Comparison of ENCODE assay signal across 8 mouse cellular contexts in the genomic region with DNA sequence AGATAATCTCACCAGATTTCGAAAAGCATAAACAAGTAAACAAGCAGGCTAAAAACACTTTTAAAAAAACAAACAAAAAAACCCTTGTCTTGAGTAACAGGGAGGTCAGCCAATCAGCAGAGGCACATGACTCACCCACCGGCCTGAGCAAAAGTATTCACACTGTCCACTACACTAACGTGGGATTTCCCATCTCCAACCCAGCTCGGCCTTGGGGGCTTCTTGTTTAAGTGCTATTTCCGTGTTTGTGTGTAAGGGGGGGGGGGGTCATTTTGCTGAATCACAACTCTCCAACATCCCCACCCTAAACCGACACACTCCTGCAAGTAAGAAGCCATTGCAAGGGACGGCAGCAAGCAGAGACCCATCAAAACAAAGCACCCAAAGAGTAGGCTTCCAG. TPM values are rescaled to one million over a fixed set of nuclear protein-coding genes. Genes with fewer than 3 reads are reported as not detected.
DNase-seq lines count a peak whose midpoint lies in the region; ATAC-seq and TF ChIP-seq lines count a peak whose summit lies in the region.

No protein-coding gene starts in this region.

- H3K9ac ChIP-seq in hindbrain, embryonic 11.5 days (ENCODE audit: low read depth, low read length): peak overlapping the region; percentile 96
- H3K9ac ChIP-seq in limb, embryonic 13.5 days: peak overlapping the region; percentile 98
- peak overlapping the region; percentile 97 for H3K9ac ChIP-seq in midbrain, embryonic 13.5 days (replicated peaks)

- peaks cover 61% of the 10 kb centered on the region for H3K79me3 ChIP-seq in C2C12 (ENCODE audit: low read depth)

- peak; percentile 81 for DNase-seq in NIH3T3 (ENCODE audit: low read depth)
- no peak for DNase-seq in hindbrain, embryonic 11.5 days (ENCODE audit: low spot score)
- DNase-seq in layer of hippocampus, adult 9-11 months: no peak

- no peaks in the 10 kb centered on the region for H3K9me3 ChIP-seq in hindbrain, embryonic 11.5 days (ENCODE audit: control insufficient read depth, low read length)
- H3K9me3 ChIP-seq in limb, embryonic 13.5 days: no peaks in the 10 kb centered on the region
- H3K9me3 ChIP-seq in midbrain, embryonic 13.5 days: no peaks in the 10 kb centered on the region

- H3K79me2 ChIP-seq in C2C12 (ENCODE audit: control insufficient read depth, insufficient read depth): peaks cover 82% of the 10 kb centered on the region

- no peaks in the 10 kb centered on the region for H3K27me3 ChIP-seq in C2C12 (ENCODE audit: control insufficient read depth, insufficient read depth, insufficient read length)
- no peaks in the 10 kb centered on the region for H3K27me3 ChIP-seq in hindbrain, embryonic 11.5 days (ENCODE audit: control insufficient read depth, insufficient read depth, low read length)
- no peaks in the 10 kb centered on the region for H3K27me3 ChIP-seq in limb, embryonic 13.5 days
- H3K27me3 ChIP-seq in midbrain, embryonic 13.5 days: no peaks in the 10 kb centered on the region

- 10% methylated on average over 7 of the region's 7 CpGs for WGBS in hindbrain, embryonic 11.5 days
- WGBS in limb, embryonic 13.5 days: 10% methylated on average over 7 of the region's 7 CpGs
- WGBS in midbrain, embryonic 13.5 days: 12% methylated on average over 7 of the region's 7 CpGs

- peak overlapping the region; percentile 95 for H3ac ChIP-seq in C2C12 (ENCODE audit: control insufficient read depth, insufficient read length, low read depth)

- no peaks in the 10 kb centered on the region for H3K4me1 ChIP-seq in hindbrain, embryonic 11.5 days (replicated peaks; ENCODE audit: control insufficient read depth, insufficient read depth, low read length)
- H3K4me1 ChIP-seq in limb, embryonic 13.5 days: peaks cover 30% of the 10 kb centered on the region
- H3K4me1 ChIP-seq in midbrain, embryonic 13.5 days (replicated peaks): peaks cover 42% of the 10 kb centered on the region

- H3K4me3 ChIP-seq in C2C12 (ENCODE audit: insufficient read depth, poor library complexity, severe bottlenecking): peak overlapping the region; percentile 86
- peak overlapping the region; percentile 97 for H3K4me3 ChIP-seq in hindbrain, embryonic 11.5 days (ENCODE audit: low read depth, low read length)
- H3K4me3 ChIP-seq in limb, embryonic 13.5 days: peak overlapping the region; percentile 94
- peak overlapping the region; percentile 97 for H3K4me3 ChIP-seq in midbrain, embryonic 13.5 days (replicated peaks)

- peak; percentile 26 for ATAC-seq in erythroblast, adult 5-6 weeks (replicated peaks; ENCODE audit: low FRiP score, poor library complexity, severe bottlenecking)
- peak; percentile 31; the same call in 1 of the 2 replicates for ATAC-seq in hindbrain, embryonic 11.5 days (ENCODE audit: low FRiP score)
- no peak for ATAC-seq in limb, embryonic 13.5 days (ENCODE audit: low FRiP score, low read depth)
- peak; percentile 7; the same call in 1 of the 2 replicates for ATAC-seq in midbrain, embryonic 13.5 days
- no peak for ATAC-seq in CD4-positive, CD25-positive, alpha-beta regulatory T cell, adult 4 months

- peak overlapping the region; percentile 95 for H3K27ac ChIP-seq in hindbrain, embryonic 11.5 days (ENCODE audit: low read depth, low read length)
- peak overlapping the region; percentile 99 for H3K27ac ChIP-seq in limb, embryonic 13.5 days
- peak overlapping the region; percentile 100 for H3K27ac ChIP-seq in midbrain, embryonic 13.5 days

- H3K36me3 ChIP-seq in C2C12 (ENCODE audit: control insufficient read depth, insufficient read depth): peaks cover 14% of the 10 kb centered on the region
- no peaks in the 10 kb centered on the region for H3K36me3 ChIP-seq in hindbrain, embryonic 11.5 days (ENCODE audit: control insufficient read depth, insufficient read depth, low read length)
- H3K36me3 ChIP-seq in limb, embryonic 13.5 days: no peaks in the 10 kb centered on the region
- H3K36me3 ChIP-seq in midbrain, embryonic 13.5 days: no peaks in the 10 kb centered on the region

- no peak for TF ChIP-seq CTCF in C2C12 (IDR thresholded peaks at IDR 0.05; ENCODE audit: control insufficient read depth, insufficient read depth, insufficient read length)

- H3K4me2 ChIP-seq in hindbrain, embryonic 11.5 days (replicated peaks; ENCODE audit: low read depth, low read length): peak overlapping the region; percentile 72
- peak overlapping the region; percentile 81 for H3K4me2 ChIP-seq in limb, embryonic 13.5 days (replicated peaks)
- H3K4me2 ChIP-seq in midbrain, embryonic 13.5 days (replicated peaks): peak overlapping the region; percentile 88

TF ChIP-seq in C2C12, 6 proteins besides CTCF, POLR2A, EP300 and RAD21:
- TF ChIP-seq USF1 (IDR thresholded peaks at IDR 0.05; ENCODE audit: low read depth) (peak; percentile 57), MYOG (IDR thresholded peaks at IDR 0.05; ENCODE audit: control insufficient read depth, extremely low read depth, insufficient read length) (no peak)

RNA-seq across cellular contexts. Expression of gene Brd4, which starts 1.2 kb away (rescaled TPM):
- 46.9 TPM for polyA plus RNA-seq in C2C12 (2012; fragmentation: generic; extraction: Trizol)
- total RNA-seq in erythroblast, adult 5-6 weeks (2015; ENCODE audit: low replicate concordance): 110 and 125 TPM in 2 replicates
- total RNA-seq in erythroblast, adult 5-6 weeks (2017; ENCODE audit: low replicate concordance): 106 TPM in 2 replicates
- polyA plus RNA-seq in hindbrain, embryonic 11.5 days (2014; fragmentation: Nextera tagmentation; extraction: Ambion mirVana): 87.0 and 98.5 TPM in 2 replicates
- polyA plus RNA-seq in limb, embryonic 13.5 days (2015; fragmentation: Nextera tagmentation; extraction: Ambion mirVana): 99.1 and 109 TPM in 2 replicates
- polyA plus RNA-seq in midbrain, embryonic 13.5 days (2015; fragmentation: Nextera tagmentation; extraction: Ambion mirVana): 90.2 and 95.8 TPM in 2 replicates
- polyA plus RNA-seq in CD4-positive, CD25-positive, alpha-beta regulatory T cell, adult 4 months (2017; shearing (Covaris generic)): 10 to 100 TPM; 60.5 to 81.2 TPM

RNA-seq across cellular contexts. Expression of gene Akap8, which starts 37.7 kb away (rescaled TPM):
- 27.3 TPM for polyA plus RNA-seq in C2C12 (2012; fragmentation: generic; extraction: Trizol)
- 13.1 and 25.3 TPM in 2 replicates for total RNA-seq in erythroblast, adult 5-6 weeks (2015; ENCODE audit: low replicate concordance)
- total RNA-seq in erythroblast, adult 5-6 weeks (2017; ENCODE audit: low replicate concordance): 31.6 and 51.6 TPM in 2 replicates
- 54.4 and 66.2 TPM in 2 replicates for polyA plus RNA-seq in hindbrain, embryonic 11.5 days (2014; fragmentation: Nextera tagmentation; extraction: Ambion mirVana)
- polyA plus RNA-seq in limb, embryonic 13.5 days (2015; fragmentation: Nextera tagmentation; extraction: Ambion mirVana): 110 and 123 TPM in 2 replicates
- 116 and 121 TPM in 2 replicates for polyA plus RNA-seq in midbrain, embryonic 13.5 days (2015; fragmentation: Nextera tagmentation; extraction: Ambion mirVana)
- polyA plus RNA-seq in CD4-positive, CD25-positive, alpha-beta regulatory T cell, adult 4 months (2017; shearing (Covaris generic)): 100 to 1,000 TPM; 150 to 275 TPM

Comparison
In these comparisons a context has a peak if more than half of its experiments do, and no peak if none do; other contexts are left out.
1. ATAC-seq: peak in erythroblast, adult 5-6 weeks (single experiment), hindbrain, embryonic 11.5 days (single experiment) and midbrain, embryonic 13.5 days (single experiment); none in limb, embryonic 13.5 days (single experiment) and CD4-positive, CD25-positive, alpha-beta regulatory T cell, adult 4 months (single experiment).
2. Peak in every context shown above with its lines, with median percentiles within 50 percentile points of each other: H3K4me3 ChIP-seq, H3K27ac ChIP-seq, H3K4me2 ChIP-seq and H3K9ac ChIP-seq.